Mouse (Mus musculus): ENCODE results near the gene Cd3d. TPM values are rescaled to one million over a fixed set of nuclear protein-coding genes. Genes with fewer than 3 reads are reported as not detected.

Gene Cd3d
- total RNA-seq, 1 experiment from 2014 or later = not detected

- ATAC-seq (replicated peaks in 1 of 2; ENCODE audit: insufficient read depth in 1 of 2, low FRiP score in 2 of 2, low TSS enrichment in 1 of 2, low read depth in 1 of 2, poor library complexity in 2 of 2, severe bottlenecking in 2 of 2) = no peak
Observed at GRCm38 (mm10) chr9:44985721-44986161, 4.2 kb downstream of the Cd3d start.

- peak; percentile 98 for ATAC-seq (replicated peaks in 1 of 2; ENCODE audit: insufficient read depth in 1 of 2, low FRiP score in 2 of 2, low TSS enrichment in 1 of 2, low read depth in 1 of 2, poor library complexity in 2 of 2, severe bottlenecking in 2 of 2)
Observed at GRCm38 (mm10) chr9:44986242-44986781, 4.7 kb downstream of the Cd3d start.

GRCm38 (mm10) chr9:44986976-44987375, 5.4 kb downstream of the Cd3d start:
- ATAC-seq (replicated peaks in 1 of 2; ENCODE audit: insufficient read depth in 1 of 2, low FRiP score in 2 of 2, low TSS enrichment in 1 of 2, low read depth in 1 of 2, poor library complexity in 2 of 2, severe bottlenecking in 2 of 2) = peak; percentile 7 to 20; a peak in 1 of 4 replicates

GRCm38 (mm10) chr9:44991821-44992220, 10.2 kb downstream of the Cd3d start:
- no peak for ATAC-seq (replicated peaks in 1 of 2; ENCODE audit: insufficient read depth in 1 of 2, low FRiP score in 2 of 2, low TSS enrichment in 1 of 2, low read depth in 1 of 2, poor library complexity in 2 of 2, severe bottlenecking in 2 of 2)

GRCm38 (mm10) chr9:44992271-44992670, 10.7 kb downstream of the Cd3d start:
- ATAC-seq (replicated peaks in 1 of 2; ENCODE audit: insufficient read depth in 1 of 2, low FRiP score in 2 of 2, low TSS enrichment in 1 of 2, low read depth in 1 of 2, poor library complexity in 2 of 2, severe bottlenecking in 2 of 2) = no peak

GRCm38 (mm10) chr9:44993268-44993667, 11.7 kb downstream of the Cd3d start:
- ATAC-seq (replicated peaks in 1 of 2; ENCODE audit: insufficient read depth in 1 of 2, low FRiP score in 2 of 2, low TSS enrichment in 1 of 2, low read depth in 1 of 2, poor library complexity in 2 of 2, severe bottlenecking in 2 of 2) = no peak

GRCm38 (mm10) chr9:44994962-44995361, 13.4 kb downstream of the Cd3d start:
- ATAC-seq (replicated peaks in 1 of 2; ENCODE audit: insufficient read depth in 1 of 2, low FRiP score in 2 of 2, low TSS enrichment in 1 of 2, low read depth in 1 of 2, poor library complexity in 2 of 2, severe bottlenecking in 2 of 2) = no peak

- ATAC-seq (replicated peaks in 1 of 2; ENCODE audit: insufficient read depth in 1 of 2, low FRiP score in 2 of 2, low TSS enrichment in 1 of 2, low read depth in 1 of 2, poor library complexity in 2 of 2, severe bottlenecking in 2 of 2) = no peak
Observed at GRCm38 (mm10) chr9:44996590-44996989, 15.0 kb downstream of the Cd3d start.

GRCm38 (mm10) chr9:44998138-44998537, 16.6 kb downstream of the Cd3d start:
- ATAC-seq (replicated peaks in 1 of 2; ENCODE audit: insufficient read depth in 1 of 2, low FRiP score in 2 of 2, low TSS enrichment in 1 of 2, low read depth in 1 of 2, poor library complexity in 2 of 2, severe bottlenecking in 2 of 2) = peak in 1 of 2 experiments; percentile 32; a peak in 1 of 4 replicates

GRCm38 (mm10) chr9:44999171-44999570, 17.6 kb downstream of the Cd3d start:
- no peak; a peak in 1 of 4 replicates for ATAC-seq (replicated peaks in 1 of 2; ENCODE audit: insufficient read depth in 1 of 2, low FRiP score in 2 of 2, low TSS enrichment in 1 of 2, low read depth in 1 of 2, poor library complexity in 2 of 2, severe bottlenecking in 2 of 2)

GRCm38 (mm10) chr9:44999776-45000175, 18.2 kb downstream of the Cd3d start:
- no peak for ATAC-seq (replicated peaks in 1 of 2; ENCODE audit: insufficient read depth in 1 of 2, low FRiP score in 2 of 2, low TSS enrichment in 1 of 2, low read depth in 1 of 2, poor library complexity in 2 of 2, severe bottlenecking in 2 of 2)

- no peak for ATAC-seq (replicated peaks in 1 of 2; ENCODE audit: insufficient read depth in 1 of 2, low FRiP score in 2 of 2, low TSS enrichment in 1 of 2, low read depth in 1 of 2, poor library complexity in 2 of 2, severe bottlenecking in 2 of 2)
Observed at GRCm38 (mm10) chr9:45000249-45000648, 18.7 kb downstream of the Cd3d start.

- ATAC-seq (replicated peaks in 1 of 2; ENCODE audit: insufficient read depth in 1 of 2, low FRiP score in 2 of 2, low TSS enrichment in 1 of 2, low read depth in 1 of 2, poor library complexity in 2 of 2, severe bottlenecking in 2 of 2) = no peak
Observed at GRCm38 (mm10) chr9:45007404-45007803, 25.8 kb downstream of the Cd3d start.

GRCm38 (mm10) chr9:45008342-45008741, 26.8 kb downstream of the Cd3d start:
- no peak for ATAC-seq (replicated peaks in 1 of 2; ENCODE audit: insufficient read depth in 1 of 2, low FRiP score in 2 of 2, low TSS enrichment in 1 of 2, low read depth in 1 of 2, poor library complexity in 2 of 2, severe bottlenecking in 2 of 2)

GRCm38 (mm10) chr9:45009180-45010078, 27.8 kb downstream of the Cd3d start, which contains the start of gene Cd3e:
Gene Cd3e, minus strand, starts transcription at chr9:45009627.
- no peak for ATAC-seq (replicated peaks in 1 of 2; ENCODE audit: insufficient read depth in 1 of 2, low FRiP score in 2 of 2, low TSS enrichment in 1 of 2, low read depth in 1 of 2, poor library complexity in 2 of 2, severe bottlenecking in 2 of 2)

- no peak for ATAC-seq (replicated peaks in 1 of 2; ENCODE audit: insufficient read depth in 1 of 2, low FRiP score in 2 of 2, low TSS enrichment in 1 of 2, low read depth in 1 of 2, poor library complexity in 2 of 2, severe bottlenecking in 2 of 2)
Observed at GRCm38 (mm10) chr9:45010461-45010860, 28.9 kb downstream of the Cd3d start.

- ATAC-seq (replicated peaks in 1 of 2; ENCODE audit: insufficient read depth in 1 of 2, low FRiP score in 2 of 2, low TSS enrichment in 1 of 2, low read depth in 1 of 2, poor library complexity in 2 of 2, severe bottlenecking in 2 of 2) = no peak
Observed at GRCm38 (mm10) chr9:45011291-45011690, 29.7 kb downstream of the Cd3d start.

- ATAC-seq (replicated peaks in 1 of 2; ENCODE audit: insufficient read depth in 1 of 2, low FRiP score in 2 of 2, low TSS enrichment in 1 of 2, low read depth in 1 of 2, poor library complexity in 2 of 2, severe bottlenecking in 2 of 2) = peak in 1 of 2 experiments; percentile 27; a peak in 1 of 4 replicates
Observed at GRCm38 (mm10) chr9:45014879-45015278, 33.3 kb downstream of the Cd3d start.

Data from hematopoietic stem cell, adult 5-6 weeks (primary cell).